Mouse (Mus musculus): ENCODE results near the gene Tmem38b. TPM values are rescaled to one million over a fixed set of nuclear protein-coding genes. Genes with fewer than 3 reads are reported as not detected.
A peak's percentile ranks its signal among the peaks of the same experiment; 100 is the strongest.

The Tmem38b gene
- total and polyA plus RNA-seq, 2 experiments from 2014 or later = 2.0 to 10.4 TPM

- H3K9me3 ChIP-seq (replicated peaks; ENCODE audit: control insufficient read depth, low read length) = no peaks in the 10 kb centered on the region
- WGBS = 48% methylated on average over 4 of the region's 4 CpGs
- H3K27me3 ChIP-seq (ENCODE audit: control insufficient read depth, insufficient read depth, low read length) = no peaks in the 10 kb centered on the region
- no peak overlapping the region for H3K9ac ChIP-seq (replicated peaks; ENCODE audit: low read depth, low read length)
- ATAC-seq (ENCODE audit: insufficient read depth, low read depth) = no peak
- no peaks in the 10 kb centered on the region for H3K4me1 ChIP-seq (ENCODE audit: control insufficient read depth, insufficient read depth)
- no peak overlapping the region for H3K4me2 ChIP-seq (ENCODE audit: low read depth, low read length)
- no peaks in the 10 kb centered on the region for H3K36me3 ChIP-seq (replicated peaks; ENCODE audit: control insufficient read depth, insufficient read depth, low read length)
- no peak overlapping the region for H3K4me3 ChIP-seq (ENCODE audit: low read depth, low read length)
- DNase-seq (ENCODE audit: low spot score) = no peak
- H3K27ac ChIP-seq (ENCODE audit: low read depth) = no peak overlapping the region
- no peak for TF ChIP-seq EP300 (IDR thresholded peaks at IDR 0.05; ENCODE audit: low read depth)
- no peak for TF ChIP-seq CTCF (IDR thresholded peaks at IDR 0.05; ENCODE audit: low read depth)
Observed at GRCm38 (mm10) chr4:53789346-53789745, 36.5 kb upstream of the Tmem38b start.

- no peak for DNase-seq (ENCODE audit: low spot score)
- Histone ChIP-seq H3K9ac (replicated peaks; ENCODE audit: low read depth, low read length) (no peak overlapping the region), H3K9me3 (replicated peaks; ENCODE audit: control insufficient read depth, low read length) (no peaks in the 10 kb centered on the region), H3K27ac (ENCODE audit: low read depth) (no peak overlapping the region), H3K27me3 (ENCODE audit: control insufficient read depth, insufficient read depth, low read length) (no peaks in the 10 kb centered on the region), H3K4me3 (ENCODE audit: low read depth, low read length) (no peak overlapping the region), H3K36me3 (replicated peaks; ENCODE audit: control insufficient read depth, insufficient read depth, low read length) (no peaks in the 10 kb centered on the region), H3K4me2 (ENCODE audit: low read depth, low read length) (no peak overlapping the region), H3K4me1 (ENCODE audit: control insufficient read depth, insufficient read depth) (peaks cover 16% of the 10 kb centered on the region)
- WGBS = 90% methylated on average over 5 of the region's 5 CpGs
- no peak for ATAC-seq (ENCODE audit: insufficient read depth, low read depth)
- no peak for TF ChIP-seq CTCF (IDR thresholded peaks at IDR 0.05; ENCODE audit: low read depth)
- TF ChIP-seq EP300 (IDR thresholded peaks at IDR 0.05; ENCODE audit: low read depth) = no peak
Observed at GRCm38 (mm10) chr4:53794257-53794966, 31.4 kb upstream of the Tmem38b start.

- H3K9me3 ChIP-seq (replicated peaks; ENCODE audit: control insufficient read depth, low read length) = no peaks in the 10 kb centered on the region
- no peak overlapping the region for H3K4me3 ChIP-seq (ENCODE audit: low read depth, low read length)
- H3K9ac ChIP-seq (replicated peaks; ENCODE audit: low read depth, low read length) = no peak overlapping the region
- TF ChIP-seq CTCF (IDR thresholded peaks at IDR 0.05; ENCODE audit: low read depth) (no peak), EP300 (IDR thresholded peaks at IDR 0.05; ENCODE audit: low read depth) (no peak)
- H3K27me3 ChIP-seq (ENCODE audit: control insufficient read depth, insufficient read depth, low read length) = no peaks in the 10 kb centered on the region
- H3K36me3 ChIP-seq (replicated peaks; ENCODE audit: control insufficient read depth, insufficient read depth, low read length) = no peaks in the 10 kb centered on the region
- WGBS = 74% methylated on average over 2 of the region's 2 CpGs
- peaks cover 23% of the 10 kb centered on the region for H3K4me1 ChIP-seq (ENCODE audit: control insufficient read depth, insufficient read depth)
- DNase-seq (ENCODE audit: low spot score) (no peak), ATAC-seq (ENCODE audit: insufficient read depth, low read depth) (no peak)
- H3K4me2 ChIP-seq (ENCODE audit: low read depth, low read length) = no peak overlapping the region
- H3K27ac ChIP-seq (ENCODE audit: low read depth) = no peak overlapping the region
Observed at GRCm38 (mm10) chr4:53795086-53795485, 30.8 kb upstream of the Tmem38b start.

GRCm38 (mm10) chr4:53795706-53796105, 30.1 kb upstream of the Tmem38b start:
- DNase-seq (ENCODE audit: low spot score) = no peak
- no peak for ATAC-seq (ENCODE audit: insufficient read depth, low read depth)
- H3K27me3 ChIP-seq (ENCODE audit: control insufficient read depth, insufficient read depth, low read length) = no peaks in the 10 kb centered on the region
- H3K4me2 ChIP-seq (ENCODE audit: low read depth, low read length) = no peak overlapping the region
- 88% methylated on average over 2 of the region's 2 CpGs for WGBS
- TF ChIP-seq EP300 (IDR thresholded peaks at IDR 0.05; ENCODE audit: low read depth) (no peak), CTCF (IDR thresholded peaks at IDR 0.05; ENCODE audit: low read depth) (no peak)
- H3K36me3 ChIP-seq (replicated peaks; ENCODE audit: control insufficient read depth, insufficient read depth, low read length) = no peaks in the 10 kb centered on the region
- no peak overlapping the region for H3K27ac ChIP-seq (ENCODE audit: low read depth)
- H3K4me3 ChIP-seq (ENCODE audit: low read depth, low read length) = no peak overlapping the region
- peaks cover 27% of the 10 kb centered on the region for H3K4me1 ChIP-seq (ENCODE audit: control insufficient read depth, insufficient read depth)
- no peak overlapping the region for H3K9ac ChIP-seq (replicated peaks; ENCODE audit: low read depth, low read length)
- no peaks in the 10 kb centered on the region for H3K9me3 ChIP-seq (replicated peaks; ENCODE audit: control insufficient read depth, low read length)

- DNase-seq (ENCODE audit: low spot score) (no peak), ATAC-seq (ENCODE audit: insufficient read depth, low read depth) (no peak)
- H3K36me3 ChIP-seq (replicated peaks; ENCODE audit: control insufficient read depth, insufficient read depth, low read length) = no peaks in the 10 kb centered on the region
- H3K9me3 ChIP-seq (replicated peaks; ENCODE audit: control insufficient read depth, low read length) = no peaks in the 10 kb centered on the region
- H3K4me2 ChIP-seq (ENCODE audit: low read depth, low read length) = peak overlapping the region; percentile 44
- TF ChIP-seq EP300 (IDR thresholded peaks at IDR 0.05; ENCODE audit: low read depth) = no peak
- TF ChIP-seq CTCF (IDR thresholded peaks at IDR 0.05; ENCODE audit: low read depth) = no peak
- H3K9ac ChIP-seq (replicated peaks; ENCODE audit: low read depth, low read length) = no peak overlapping the region
- H3K27me3 ChIP-seq (ENCODE audit: control insufficient read depth, insufficient read depth, low read length) = no peaks in the 10 kb centered on the region
- WGBS = 20% methylated on average over 18 of the region's 18 CpGs
- no peak overlapping the region for H3K27ac ChIP-seq (ENCODE audit: low read depth)
- H3K4me3 ChIP-seq (ENCODE audit: low read depth, low read length) = peak overlapping the region; percentile 8
- peaks cover 27% of the 10 kb centered on the region for H3K4me1 ChIP-seq (ENCODE audit: control insufficient read depth, insufficient read depth)
Observed at GRCm38 (mm10) chr4:53796865-53797772, 28.7 kb upstream of the Tmem38b start.
